Mouse (Mus musculus) thymus, adult 2 months (tissue): ENCODE measurements around the gene Camk2d.

Source experiments
- CTCF ChIP-seq: fragments of 200-500 bp; IDR thresholded peaks from 2 replicates; pipeline ENCODE4 v1.5.1; 2012; ENCODE audit warnings: mild to moderate bottlenecking, control low read depth, low read length, moderate library complexity, borderline replicate concordance; ENCODE audit not compliant: control insufficient read depth, poor library complexity, insufficient read depth; ENCODE audit errors: extremely low read depth
- POLR2A ChIP-seq: fragments of 200-500 bp; IDR thresholded peaks from 2 replicates; pipeline ENCODE4 v1.6.1; 2012; ENCODE audit warnings: mild to moderate bottlenecking, low read length, control low read depth, moderate library complexity; ENCODE audit not compliant: control insufficient read depth, poor library complexity, insufficient read depth; ENCODE audit errors: extremely low read depth

DNA sequence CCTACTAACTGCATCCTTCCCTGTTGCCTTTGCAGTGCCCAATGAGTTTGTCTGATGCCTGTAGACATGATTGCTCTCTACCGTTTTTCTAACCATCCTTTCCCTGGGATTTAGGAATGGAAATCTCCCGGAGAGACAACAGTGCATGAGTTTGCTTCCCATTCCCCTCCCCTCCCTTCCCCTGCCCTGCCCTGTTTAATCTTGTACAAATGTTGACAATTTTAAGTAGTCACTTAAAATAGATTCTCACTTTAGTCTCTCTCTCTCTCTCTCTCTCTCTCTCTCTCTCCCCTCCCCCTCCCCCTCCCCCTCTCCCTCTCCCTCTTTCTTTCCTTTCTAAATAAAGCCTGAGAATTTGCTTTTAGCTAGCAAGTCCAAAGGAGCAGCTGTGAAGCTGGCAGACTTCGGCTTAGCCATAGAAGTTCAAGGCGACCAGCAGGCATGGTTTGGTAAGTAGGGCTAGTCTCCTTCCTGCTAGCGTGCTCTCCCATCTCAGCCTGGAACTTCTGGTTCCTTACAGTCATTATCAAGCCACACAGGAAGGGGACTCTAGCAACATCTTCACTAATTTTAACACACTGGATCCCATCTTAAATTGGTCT is 184.0 kb downstream of the Camk2d start:
- TF ChIP-seq CTCF (no peak), POLR2A (no peak)
